Mouse (Mus musculus): ENCODE measurements around the gene Gmds. TPM values are rescaled to one million over a fixed set of nuclear protein-coding genes. Genes with fewer than 3 reads are reported as not detected.

The Gmds gene
- polyA plus RNA-seq, 1 experiment from 2014 or later: 31.4 TPM

GRCm38 (mm10) chr13:31915748-31916147 is 422.8 kb downstream of the Gmds start:
- Histone ChIP-seq H3K36me3 (ENCODE audit: control insufficient read depth, insufficient read depth, low read length) (no peaks in the 10 kb centered on the region), H3K4me1 (ENCODE audit: control insufficient read depth, insufficient read depth, low read length) (peaks cover 7% of the 10 kb centered on the region), H3K4me2 (ENCODE audit: low read depth, severe bottlenecking) (no peak overlapping the region), H3K27me3 (ENCODE audit: control insufficient read depth, insufficient read depth, low read length) (no peaks in the 10 kb centered on the region), H3K27ac (replicated peaks; ENCODE audit: low read depth, low read length) (no peak overlapping the region), H3K4me3 (ENCODE audit: low read depth, low read length) (no peak overlapping the region), H3K9me3 (ENCODE audit: control insufficient read depth, low read length) (no peaks in the 10 kb centered on the region), H3K9ac (ENCODE audit: low read length) (no peak overlapping the region)
- DNase-seq (ENCODE audit: low spot score) (no peak), ATAC-seq (ENCODE audit: insufficient number of reproducible peaks, low FRiP score, low TSS enrichment, low read depth) (no peak)
- WGBS: 76% methylated on average over 6 of the region's 6 CpGs

DNA sequence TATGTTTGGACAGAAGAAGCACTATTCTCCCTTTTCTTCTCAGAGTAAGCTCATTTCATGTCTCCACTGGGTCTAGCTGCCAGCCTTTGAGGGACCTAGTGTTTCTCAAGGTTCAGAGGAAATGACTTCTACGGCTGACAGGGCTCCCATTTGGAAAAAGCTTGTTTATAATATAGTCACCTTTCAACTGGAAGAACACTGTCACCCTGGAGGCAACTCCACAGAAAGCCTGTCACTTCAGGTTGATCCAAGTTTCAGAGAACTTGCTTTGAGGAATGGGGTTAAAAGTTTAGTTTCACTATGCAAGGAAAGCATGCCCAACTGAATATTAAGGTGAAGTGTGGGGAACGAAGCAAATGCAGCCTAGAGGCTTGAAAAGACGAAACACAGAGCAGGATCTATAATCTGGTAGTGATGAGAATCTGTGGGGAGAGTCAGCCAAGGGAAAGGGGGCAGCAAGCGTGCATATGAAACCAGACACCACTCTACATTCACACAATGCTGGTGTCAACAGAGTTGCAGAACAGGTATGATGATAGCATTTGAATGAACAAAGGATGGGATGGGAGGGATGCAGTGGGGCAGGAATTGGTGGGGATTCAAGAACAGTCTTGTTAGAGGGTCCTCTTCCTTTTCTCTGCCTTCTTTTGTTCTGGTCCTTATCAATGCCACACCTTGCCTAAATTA is 423.5 kb downstream of the Gmds start:
- H3K4me1 ChIP-seq (ENCODE audit: control insufficient read depth, insufficient read depth, low read length): peaks cover 7% of the 10 kb centered on the region

DNA sequence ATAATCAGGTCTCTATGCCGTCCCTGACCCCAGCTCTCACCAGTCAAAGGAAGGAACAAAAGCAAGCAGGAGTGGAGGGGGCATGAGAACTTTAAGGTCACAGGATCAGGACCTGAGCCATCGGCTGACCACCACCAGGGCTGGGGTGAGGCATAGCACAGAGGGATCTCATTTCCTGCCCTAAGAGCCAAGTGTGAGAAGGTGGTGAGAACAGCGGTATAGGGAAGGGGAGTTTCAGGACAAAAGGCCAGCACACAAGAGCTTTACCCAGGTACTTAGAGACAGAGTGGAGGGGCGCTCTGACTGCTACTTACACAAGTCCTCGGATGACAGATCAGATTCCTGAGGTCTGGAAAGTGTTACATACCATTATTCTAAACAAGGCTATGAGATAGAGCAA is 426.6 kb downstream of the Gmds start:
- peak; percentile 62 for DNase-seq (ENCODE audit: low spot score)
- Histone ChIP-seq H3K36me3 (ENCODE audit: control insufficient read depth, insufficient read depth, low read length) (no peaks in the 10 kb centered on the region), H3K4me1 (ENCODE audit: control insufficient read depth, insufficient read depth, low read length) (peaks cover 7% of the 10 kb centered on the region), H3K4me3 (ENCODE audit: low read depth, low read length) (no peak overlapping the region), H3K4me2 (ENCODE audit: low read depth, severe bottlenecking) (no peak overlapping the region), H3K27me3 (ENCODE audit: control insufficient read depth, insufficient read depth, low read length) (no peaks in the 10 kb centered on the region), H3K27ac (replicated peaks; ENCODE audit: low read depth, low read length) (no peak overlapping the region), H3K9me3 (ENCODE audit: control insufficient read depth, low read length) (no peaks in the 10 kb centered on the region), H3K9ac (ENCODE audit: low read length) (no peak overlapping the region)
- ATAC-seq (ENCODE audit: insufficient number of reproducible peaks, low FRiP score, low TSS enrichment, low read depth): peak; percentile 44; the same call in 1 of the 2 replicates
- 6% methylated on average over 5 of the region's 5 CpGs for WGBS

More for the DNA sequence above, 423.5 kb downstream of the Gmds start:
- no peak overlapping the region for H3K4me2 ChIP-seq (ENCODE audit: low read depth, severe bottlenecking)
- DNase-seq (ENCODE audit: low spot score): no peak
- 47% methylated on average over 4 of the region's 4 CpGs for WGBS
- no peak for ATAC-seq (ENCODE audit: insufficient number of reproducible peaks, low FRiP score, low TSS enrichment, low read depth)
- no peaks in the 10 kb centered on the region for H3K9me3 ChIP-seq (ENCODE audit: control insufficient read depth, low read length)
- no peak overlapping the region for H3K4me3 ChIP-seq (ENCODE audit: low read depth, low read length)
- no peak overlapping the region for H3K27ac ChIP-seq (replicated peaks; ENCODE audit: low read depth, low read length)
- H3K36me3 ChIP-seq (ENCODE audit: control insufficient read depth, insufficient read depth, low read length): no peaks in the 10 kb centered on the region
- no peaks in the 10 kb centered on the region for H3K27me3 ChIP-seq (ENCODE audit: control insufficient read depth, insufficient read depth, low read length)
- H3K9ac ChIP-seq (ENCODE audit: low read length): no peak overlapping the region

DNA sequence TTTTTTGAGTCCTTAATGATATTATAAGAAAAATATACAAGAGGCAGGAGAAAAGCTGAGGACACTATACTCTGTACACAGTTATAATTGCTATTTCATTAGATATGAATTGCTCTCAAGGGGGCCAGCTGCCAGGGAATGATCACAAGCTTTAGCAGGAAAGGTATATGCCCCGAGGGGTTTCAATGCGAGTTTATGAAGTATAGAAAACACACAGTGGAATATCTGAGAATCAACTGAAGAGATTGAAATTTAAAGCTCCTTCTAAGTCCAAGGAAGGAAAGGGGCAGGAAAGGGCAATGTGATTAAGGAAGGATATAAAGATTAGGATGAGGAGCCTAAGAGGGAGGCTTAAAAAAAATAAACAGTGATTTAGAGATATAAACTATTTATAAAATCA is 427.2 kb downstream of the Gmds start:
- no peaks in the 10 kb centered on the region for H3K27me3 ChIP-seq (ENCODE audit: control insufficient read depth, insufficient read depth, low read length)
- no peak for ATAC-seq (ENCODE audit: insufficient number of reproducible peaks, low FRiP score, low TSS enrichment, low read depth)
- no peak overlapping the region for H3K4me3 ChIP-seq (ENCODE audit: low read depth, low read length)
- no peak overlapping the region for H3K9ac ChIP-seq (ENCODE audit: low read length)
- H3K4me2 ChIP-seq (ENCODE audit: low read depth, severe bottlenecking): no peak overlapping the region
- H3K27ac ChIP-seq (replicated peaks; ENCODE audit: low read depth, low read length): 0 out of 2 replicates have a peak overlapping the region, but pooled peaks have one; percentile 21
- H3K4me1 ChIP-seq (ENCODE audit: control insufficient read depth, insufficient read depth, low read length): peaks cover 7% of the 10 kb centered on the region
- WGBS: 35% methylated on average over 2 of the region's 2 CpGs
- no peaks in the 10 kb centered on the region for H3K9me3 ChIP-seq (ENCODE audit: control insufficient read depth, low read length)
- DNase-seq (ENCODE audit: low spot score): no peak
- H3K36me3 ChIP-seq (ENCODE audit: control insufficient read depth, insufficient read depth, low read length): no peaks in the 10 kb centered on the region

- no peaks in the 10 kb centered on the region for H3K27me3 ChIP-seq (ENCODE audit: control insufficient read depth, insufficient read depth, low read length)
- no peaks in the 10 kb centered on the region for H3K36me3 ChIP-seq (ENCODE audit: control insufficient read depth, insufficient read depth, low read length)
- H3K27ac ChIP-seq (replicated peaks; ENCODE audit: low read depth, low read length): no peak overlapping the region
- no peak for ATAC-seq (ENCODE audit: insufficient number of reproducible peaks, low FRiP score, low TSS enrichment, low read depth)
- H3K4me3 ChIP-seq (ENCODE audit: low read depth, low read length): no peak overlapping the region
- no peak for DNase-seq (ENCODE audit: low spot score)
- 89% methylated on average over 3 of the region's 3 CpGs for WGBS
- H3K9me3 ChIP-seq (ENCODE audit: control insufficient read depth, low read length): no peaks in the 10 kb centered on the region
- H3K4me2 ChIP-seq (ENCODE audit: low read depth, severe bottlenecking): no peak overlapping the region
- peaks cover 7% of the 10 kb centered on the region for H3K4me1 ChIP-seq (ENCODE audit: control insufficient read depth, insufficient read depth, low read length)
- H3K9ac ChIP-seq (ENCODE audit: low read length): no peak overlapping the region
These were observed 429.5 kb downstream of the Gmds start for GRCm38 (mm10) chr13:31909031-31909430.

DNA sequence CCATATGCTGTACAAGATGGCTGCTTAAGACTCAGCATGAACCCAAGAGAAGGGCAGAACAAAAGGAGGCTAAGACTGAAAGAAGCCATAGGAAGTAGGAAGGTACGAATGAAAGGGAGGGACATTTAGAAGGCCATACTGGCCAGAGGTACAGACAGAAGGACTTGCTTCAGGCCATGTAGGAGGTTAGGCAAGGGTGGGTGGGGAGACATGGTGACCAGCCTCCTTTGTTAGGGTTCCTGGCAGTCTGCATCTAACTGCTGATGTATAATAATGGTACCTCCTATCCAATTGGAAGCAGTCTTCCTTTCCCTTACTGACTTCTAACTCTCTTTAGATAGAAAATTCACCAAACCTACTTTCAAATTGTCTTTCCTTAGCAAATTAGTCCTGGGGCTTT is 432.0 kb downstream of the Gmds start:
- H3K27me3 ChIP-seq (ENCODE audit: control insufficient read depth, insufficient read depth, low read length): no peaks in the 10 kb centered on the region
- H3K4me2 ChIP-seq (ENCODE audit: low read depth, severe bottlenecking): no peak overlapping the region
- WGBS: 79% methylated on average over 1 of the region's 1 CpGs
- ATAC-seq (ENCODE audit: insufficient number of reproducible peaks, low FRiP score, low TSS enrichment, low read depth): no peak
- no peaks in the 10 kb centered on the region for H3K36me3 ChIP-seq (ENCODE audit: control insufficient read depth, insufficient read depth, low read length)
- H3K9me3 ChIP-seq (ENCODE audit: control insufficient read depth, low read length): no peaks in the 10 kb centered on the region
- no peaks in the 10 kb centered on the region; the same call in 1 of the 2 replicates for H3K4me1 ChIP-seq (ENCODE audit: control insufficient read depth, insufficient read depth, low read length)
- H3K4me3 ChIP-seq (ENCODE audit: low read depth, low read length): no peak overlapping the region
- H3K27ac ChIP-seq (replicated peaks; ENCODE audit: low read depth, low read length): no peak overlapping the region
- H3K9ac ChIP-seq (ENCODE audit: low read length): no peak overlapping the region
- DNase-seq (ENCODE audit: low spot score): no peak

GRCm38 (mm10) chr13:31900191-31900590 is 438.3 kb downstream of the Gmds start:
- H3K9ac ChIP-seq (ENCODE audit: low read length): no peak overlapping the region
- DNase-seq (ENCODE audit: low spot score) (no peak), ATAC-seq (ENCODE audit: insufficient number of reproducible peaks, low FRiP score, low TSS enrichment, low read depth) (no peak)
- H3K4me1 ChIP-seq (ENCODE audit: control insufficient read depth, insufficient read depth, low read length): no peaks in the 10 kb centered on the region
- no peaks in the 10 kb centered on the region for H3K27me3 ChIP-seq (ENCODE audit: control insufficient read depth, insufficient read depth, low read length)
- no peak overlapping the region for H3K4me3 ChIP-seq (ENCODE audit: low read depth, low read length)
- no peaks in the 10 kb centered on the region for H3K9me3 ChIP-seq (ENCODE audit: control insufficient read depth, low read length)
- H3K36me3 ChIP-seq (ENCODE audit: control insufficient read depth, insufficient read depth, low read length): no peaks in the 10 kb centered on the region
- H3K4me2 ChIP-seq (ENCODE audit: low read depth, severe bottlenecking): no peak overlapping the region
- 85% methylated on average over 3 of the region's 3 CpGs for WGBS
- no peak overlapping the region for H3K27ac ChIP-seq (replicated peaks; ENCODE audit: low read depth, low read length)

DNA sequence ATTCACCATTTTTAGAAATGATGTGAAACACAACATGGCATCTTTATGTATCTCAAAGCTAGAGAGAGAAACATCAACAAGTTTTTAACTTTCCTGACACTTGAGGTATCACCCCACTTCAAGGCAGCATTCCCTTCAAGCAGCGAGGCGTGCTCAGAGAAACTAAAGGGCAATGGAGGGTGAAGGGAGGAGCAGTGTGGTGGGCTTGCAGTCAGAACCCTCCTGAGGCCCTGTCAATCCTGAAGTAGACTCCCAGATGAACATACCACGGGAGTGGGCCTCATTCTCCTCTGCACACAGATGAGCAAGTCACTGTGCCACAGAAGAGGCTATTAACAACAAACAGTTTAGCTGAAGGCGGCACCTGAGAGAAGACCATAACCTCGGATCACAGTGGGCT is 439.1 kb downstream of the Gmds start:
- H3K4me3 ChIP-seq (ENCODE audit: low read depth, low read length): no peak overlapping the region
- no peaks in the 10 kb centered on the region for H3K9me3 ChIP-seq (ENCODE audit: control insufficient read depth, low read length)
- no peak overlapping the region for H3K9ac ChIP-seq (ENCODE audit: low read length)
- H3K27ac ChIP-seq (replicated peaks; ENCODE audit: low read depth, low read length): no peak overlapping the region
- no peak overlapping the region for H3K4me2 ChIP-seq (ENCODE audit: low read depth, severe bottlenecking)
- no peaks in the 10 kb centered on the region for H3K4me1 ChIP-seq (ENCODE audit: control insufficient read depth, insufficient read depth, low read length)
- no peaks in the 10 kb centered on the region for H3K36me3 ChIP-seq (ENCODE audit: control insufficient read depth, insufficient read depth, low read length)
- no peak for DNase-seq (ENCODE audit: low spot score)
- ATAC-seq (ENCODE audit: insufficient number of reproducible peaks, low FRiP score, low TSS enrichment, low read depth): no peak
- no peaks in the 10 kb centered on the region for H3K27me3 ChIP-seq (ENCODE audit: control insufficient read depth, insufficient read depth, low read length)
- WGBS: 84% methylated on average over 5 of the region's 5 CpGs

GRCm38 (mm10) chr13:31897493-31897892 is 441.0 kb downstream of the Gmds start:
- WGBS: 89% methylated on average over 4 of the region's 4 CpGs
- no peaks in the 10 kb centered on the region for H3K9me3 ChIP-seq (ENCODE audit: control insufficient read depth, low read length)
- no peak overlapping the region for H3K9ac ChIP-seq (ENCODE audit: low read length)
- H3K4me2 ChIP-seq (ENCODE audit: low read depth, severe bottlenecking): no peak overlapping the region
- no peaks in the 10 kb centered on the region for H3K4me1 ChIP-seq (ENCODE audit: control insufficient read depth, insufficient read depth, low read length)
- DNase-seq (ENCODE audit: low spot score) (no peak), ATAC-seq (ENCODE audit: insufficient number of reproducible peaks, low FRiP score, low TSS enrichment, low read depth) (no peak)
- H3K36me3 ChIP-seq (ENCODE audit: control insufficient read depth, insufficient read depth, low read length): no peaks in the 10 kb centered on the region
- no peaks in the 10 kb centered on the region for H3K27me3 ChIP-seq (ENCODE audit: control insufficient read depth, insufficient read depth, low read length)
- H3K27ac ChIP-seq (replicated peaks; ENCODE audit: low read depth, low read length): no peak overlapping the region
- H3K4me3 ChIP-seq (ENCODE audit: low read depth, low read length): no peak overlapping the region

Measured in limb, embryonic 11.5 days (tissue).